Mouse (Mus musculus) lung, embryonic 14.5 days (tissue): ENCODE measurements around the gene Spem1. TPM values are rescaled to one million over a fixed set of nuclear protein-coding genes. Genes with fewer than 3 reads are reported as not detected.

Experiments used
- ATAC-seq: fragments of 200-750 bp; cut with Nextera tagmentation; 2 replicates; pipeline ENCODE4 v1.8.0; 2017; ENCODE audit warnings: mild to moderate bottlenecking, moderate TSS enrichment, moderate library complexity; ENCODE audit not compliant: insufficient read depth
- DNase-seq: peaks from one replicate; pipeline ENCODE4 v3.0.0-alpha.2; 2015
- H3K27ac ChIP-seq: fragments of 300-500 bp; sonication (generic); 2 replicates; pipeline ENCODE4 v1.5.1; 2014; ENCODE audit warnings: low read depth, mild to moderate bottlenecking, moderate library complexity
- H3K27me3 ChIP-seq: fragments of 300-500 bp; sonication (generic); 2 replicates; pipeline ENCODE4 v1.6.1; 2014; ENCODE audit warnings: low read length, control low read depth; ENCODE audit not compliant: insufficient read depth
- H3K36me3 ChIP-seq: fragments of 300-500 bp; sonication (generic); 2 replicates; pipeline ENCODE4 v1.6.1; 2014; ENCODE audit warnings: control low read depth; ENCODE audit not compliant: insufficient read depth
- H3K4me1 ChIP-seq: fragments of 300-500 bp; sonication (generic); 2 replicates; pipeline ENCODE4 v1.6.1; 2014; ENCODE audit warnings: antibody characterized with exemption, control low read depth; ENCODE audit not compliant: insufficient read depth
- H3K4me2 ChIP-seq: fragments of 300-500 bp; sonication (generic); 2 replicates; pipeline ENCODE4 v1.6.1; 2014; ENCODE audit warnings: mild to moderate bottlenecking
- H3K4me3 ChIP-seq: fragments of 300-500 bp; sonication (generic); 2 replicates; pipeline ENCODE4 v1.5.1; 2014; ENCODE audit warnings: low read depth, low read length
- H3K9ac ChIP-seq: fragments of 300-500 bp; sonication (generic); 2 replicates; pipeline ENCODE4 v1.6.1; 2014
- H3K9me3 ChIP-seq: fragments of 300-500 bp; sonication (generic); 2 replicates; pipeline ENCODE4 v1.6.1; 2016; ENCODE audit warnings: low read depth, low read length, control low read depth
- CTCF ChIP-seq: IDR thresholded peaks from 2 replicates; pipeline ENCODE4 v1.5.1; 2016; ENCODE audit warnings: antibody characterized with exemption, low read depth
- WGBS: fragments of 180-500 bp; shearing (Covaris S2); extraction: QIAGEN DNeasy Blood & Tissue Kit; methylation state at CpG from one replicate; pipeline ENCODE4 v1.1.7; 2014; 5-methylcytosine and 5-hydroxymethylcytosine counted together
- polyA plus RNA-seq: library from polyadenylated mRNA; unstranded; fragments of >200 nt; fragmentation: Nextera tagmentation; extraction: Ambion mirVana; gene quantifications from 2 replicates; pipeline ENCODE4 v1.2.1, GENCODE M21; 2014

Spem1 gene
- polyA plus RNA-seq, 1 experiment from 2014 or later: not detected

DNA sequence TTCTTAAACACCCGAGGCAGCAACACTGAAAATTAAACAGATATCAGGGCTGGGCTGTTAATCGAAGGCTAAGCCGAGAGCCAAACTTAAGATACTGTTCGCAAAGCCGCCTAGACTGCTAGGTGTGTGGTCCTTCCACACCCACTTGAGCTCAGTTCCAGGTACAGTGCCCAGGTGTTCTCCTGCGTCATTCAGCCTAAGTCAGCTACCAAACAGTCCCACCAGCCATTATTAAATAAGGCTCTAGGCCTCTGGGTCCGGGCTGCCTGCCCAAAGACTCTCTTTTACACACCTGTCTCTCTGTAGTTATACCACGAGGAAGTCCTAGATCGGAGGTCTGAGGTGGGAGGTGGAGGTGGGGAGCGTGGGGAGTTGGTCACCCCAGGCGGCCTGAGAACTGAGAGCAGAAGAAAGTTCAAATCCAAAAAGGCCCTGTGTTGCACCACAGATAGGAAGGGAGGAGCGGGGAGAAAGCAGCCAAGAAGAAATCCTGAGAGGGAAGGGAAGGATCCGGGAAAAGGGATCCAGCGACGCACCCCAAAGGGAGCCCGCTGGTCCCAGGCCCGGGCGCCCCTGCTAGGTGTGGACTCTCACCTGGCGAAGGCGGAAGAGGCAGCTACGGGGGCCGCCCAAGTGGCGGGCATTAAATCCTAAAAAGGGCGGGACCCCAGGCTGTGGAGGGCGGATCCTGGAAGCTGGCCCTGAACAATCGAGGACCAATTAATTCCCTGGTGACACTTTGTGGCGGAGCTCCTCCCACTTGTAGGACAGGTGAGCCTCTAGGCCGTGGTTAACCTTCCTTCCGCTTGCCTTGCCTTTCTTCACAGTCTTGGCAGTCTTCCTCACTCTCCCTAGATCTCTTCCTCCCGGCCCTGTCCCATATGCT lies 36.4 kb upstream of the Spem1 start, which contains the start of gene Tnk1:
Tnk1 (minus strand) TSS at position 618 of the 886 bp plus-strand sequence.
- no peaks in the 10 kb centered on the region for H3K4me1 ChIP-seq
- H3K4me2 ChIP-seq: peak within 1 kb of the TSS; percentile 53
- TF ChIP-seq CTCF: no peak
- peak within 1 kb of the TSS; percentile 50 for H3K9ac ChIP-seq
- WGBS: 14% methylated on average over 30 of the region's 30 CpGs
- peaks cover 12% of the 10 kb centered on the region for H3K27me3 ChIP-seq
- peak within 1 kb of the TSS; percentile 63 for H3K27ac ChIP-seq
- DNase-seq: peak; percentile 70
- H3K4me3 ChIP-seq: peak within 1 kb of the TSS; percentile 31
- ATAC-seq: peak; percentile 59
- H3K9me3 ChIP-seq: no peaks in the 10 kb centered on the region
- H3K36me3 ChIP-seq: 0 out of 2 replicates have a peak, but pooled peaks cover 3% of the 10 kb centered on the region

GRCm38 (mm10) chr11:69855347-69855746 lies 33.4 kb upstream of the Spem1 start:
- H3K27ac ChIP-seq: no peak overlapping the region
- H3K4me1 ChIP-seq: no peaks in the 10 kb centered on the region
- H3K27me3 ChIP-seq: peaks cover 12% of the 10 kb centered on the region
- H3K4me2 ChIP-seq: 0 out of 2 replicates have a peak overlapping the region, but pooled peaks have one; percentile 25
- WGBS: 28% methylated on average over 16 of the region's 16 CpGs
- no peak overlapping the region for H3K4me3 ChIP-seq
- H3K36me3 ChIP-seq: peaks cover 30% of the 10 kb centered on the region
- no peak overlapping the region for H3K9ac ChIP-seq
- ATAC-seq: peak; percentile 38; the same call in 1 of the 2 replicates
- no peak for DNase-seq
- no peaks in the 10 kb centered on the region for H3K9me3 ChIP-seq
- TF ChIP-seq CTCF: peak; percentile 63

DNA sequence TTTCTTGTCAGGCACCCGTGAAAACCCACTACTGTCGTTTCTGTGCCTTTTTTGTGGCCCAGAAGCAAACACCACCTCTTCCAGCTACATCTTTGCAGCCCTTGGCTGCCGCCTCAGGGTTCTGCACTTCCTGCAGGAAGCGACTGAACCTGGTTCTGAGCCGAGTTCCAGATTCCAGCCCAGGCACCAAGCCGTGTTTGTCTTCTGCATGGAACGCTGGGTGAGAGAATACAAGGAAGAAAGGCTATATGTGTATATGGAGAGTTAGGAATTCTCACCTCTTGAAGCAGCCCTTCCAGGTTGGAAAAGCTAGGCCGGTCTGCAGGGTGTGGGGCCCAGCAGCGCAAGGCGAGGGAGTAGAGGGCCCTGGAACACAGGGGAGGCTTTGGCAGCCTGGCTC lies 32.7 kb upstream of the Spem1 start:
- Histone ChIP-seq H3K4me3 (no peak overlapping the region), H3K9me3 (no peaks in the 10 kb centered on the region), H3K4me1 (no peaks in the 10 kb centered on the region), H3K9ac (no peak overlapping the region), H3K4me2 (no peak overlapping the region), H3K27ac (no peak overlapping the region), H3K27me3 (peaks cover 12% of the 10 kb centered on the region), H3K36me3 (peaks cover 36% of the 10 kb centered on the region)
- DNase-seq: no peak
- 76% methylated on average over 10 of the region's 10 CpGs for WGBS
- TF ChIP-seq CTCF: no peak
- ATAC-seq: no peak

DNA sequence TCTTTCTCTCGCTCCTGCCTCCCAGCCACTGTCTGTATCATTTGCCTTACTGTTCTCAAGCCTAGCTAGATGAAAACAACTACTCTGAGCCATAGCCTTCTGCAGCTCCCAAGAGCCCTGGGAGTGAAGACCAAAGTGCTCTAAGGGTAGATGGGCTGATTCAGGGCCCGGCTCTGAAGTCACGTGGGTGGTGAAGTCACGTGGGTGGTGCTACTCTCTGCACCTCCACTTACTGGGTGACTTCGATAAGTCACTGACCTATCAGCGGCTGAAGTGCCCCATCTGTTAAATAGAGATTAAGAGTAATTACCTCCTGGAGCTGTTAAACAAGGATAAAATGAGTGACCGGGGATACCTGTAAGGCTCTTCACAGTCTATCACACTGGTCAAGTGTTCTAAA lies 32.0 kb upstream of the Spem1 start:
- Histone ChIP-seq H3K4me3 (no peak overlapping the region), H3K4me2 (no peak overlapping the region), H3K9me3 (no peaks in the 10 kb centered on the region), H3K27me3 (peaks cover 8% of the 10 kb centered on the region), H3K27ac (no peak overlapping the region; the same call in 1 of the 2 replicates), H3K36me3 (peaks cover 43% of the 10 kb centered on the region), H3K9ac (no peak overlapping the region), H3K4me1 (no peaks in the 10 kb centered on the region)
- WGBS: 55% methylated on average over 7 of the region's 7 CpGs
- no peak for TF ChIP-seq CTCF
- ATAC-seq: peak; percentile 41; the same call in 1 of the 2 replicates
- DNase-seq: no peak

- WGBS: 70% methylated on average over 8 of the region's 8 CpGs
- no peak for DNase-seq
- ATAC-seq: no peak
- Histone ChIP-seq H3K4me3 (no peak overlapping the region), H3K36me3 (peaks cover 54% of the 10 kb centered on the region), H3K4me1 (0 out of 2 replicates have a peak, but pooled peaks cover under 1% of the 10 kb centered on the region), H3K4me2 (no peak overlapping the region), H3K27ac (no peak overlapping the region), H3K9me3 (no peaks in the 10 kb centered on the region), H3K9ac (no peak overlapping the region; the same call in 1 of the 2 replicates), H3K27me3 (no peaks in the 10 kb centered on the region)
- no peak for TF ChIP-seq CTCF
Observed at GRCm38 (mm10) chr11:69850754-69851153, 28.8 kb upstream of the Spem1 start.

GRCm38 (mm10) chr11:69849884-69850283 lies 27.9 kb upstream of the Spem1 start:
- ATAC-seq (no peak), DNase-seq (no peak)
- 0 out of 2 replicates have a peak, but pooled peaks cover 5% of the 10 kb centered on the region for H3K4me1 ChIP-seq
- H3K36me3 ChIP-seq: peaks cover 52% of the 10 kb centered on the region
- no peaks in the 10 kb centered on the region for H3K27me3 ChIP-seq
- TF ChIP-seq CTCF: no peak
- no peak overlapping the region for H3K4me3 ChIP-seq
- no peak overlapping the region for H3K9ac ChIP-seq
- WGBS: 89% methylated on average over 15 of the region's 15 CpGs
- no peak overlapping the region for H3K27ac ChIP-seq
- H3K9me3 ChIP-seq: no peaks in the 10 kb centered on the region
- H3K4me2 ChIP-seq: no peak overlapping the region

GRCm38 (mm10) chr11:69849128-69849527 lies 27.1 kb upstream of the Spem1 start:
- WGBS: 78% methylated on average over 9 of the region's 9 CpGs
- DNase-seq (no peak), ATAC-seq (no peak)
- TF ChIP-seq CTCF: no peak
- H3K27ac ChIP-seq: no peak overlapping the region
- no peak overlapping the region for H3K4me3 ChIP-seq
- H3K4me1 ChIP-seq: 0 out of 2 replicates have a peak, but pooled peaks cover 5% of the 10 kb centered on the region
- H3K4me2 ChIP-seq: no peak overlapping the region
- peaks cover 52% of the 10 kb centered on the region for H3K36me3 ChIP-seq
- H3K27me3 ChIP-seq: no peaks in the 10 kb centered on the region
- H3K9ac ChIP-seq: no peak overlapping the region
- H3K9me3 ChIP-seq: no peaks in the 10 kb centered on the region
